Mouse (Mus musculus): ENCODE data around the gene Gm21887.
"Not testable (repeated sequence)": the region's sequence is repeated elsewhere in the genome, so short reads cannot be mapped to it uniquely, and the experiment has no call there.

Gene Gm21887

DNA sequence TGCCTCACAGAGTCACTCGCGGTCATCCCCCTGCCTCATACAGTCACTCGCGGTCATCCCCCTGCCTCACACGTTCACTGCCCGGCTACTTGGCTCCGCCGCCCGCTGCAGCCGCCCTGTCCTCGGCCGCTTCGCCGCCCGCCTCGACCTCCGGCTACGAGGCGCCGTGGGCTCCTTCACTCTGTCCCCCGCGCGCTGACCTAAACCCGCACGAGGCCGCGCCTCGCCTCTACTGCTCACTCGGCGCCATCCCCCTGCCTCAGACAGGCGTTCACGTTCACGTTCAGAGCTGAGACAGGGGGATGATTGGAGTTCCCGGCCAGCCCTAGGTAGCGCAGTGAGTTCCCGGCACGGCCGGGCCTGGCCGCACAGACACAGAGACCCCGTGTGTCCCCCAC, 12.0 kb upstream of the Gm21887 start:
- DNase-seq (ENCODE audit: low read depth, low spot score) = peak; percentile 65

DNA sequence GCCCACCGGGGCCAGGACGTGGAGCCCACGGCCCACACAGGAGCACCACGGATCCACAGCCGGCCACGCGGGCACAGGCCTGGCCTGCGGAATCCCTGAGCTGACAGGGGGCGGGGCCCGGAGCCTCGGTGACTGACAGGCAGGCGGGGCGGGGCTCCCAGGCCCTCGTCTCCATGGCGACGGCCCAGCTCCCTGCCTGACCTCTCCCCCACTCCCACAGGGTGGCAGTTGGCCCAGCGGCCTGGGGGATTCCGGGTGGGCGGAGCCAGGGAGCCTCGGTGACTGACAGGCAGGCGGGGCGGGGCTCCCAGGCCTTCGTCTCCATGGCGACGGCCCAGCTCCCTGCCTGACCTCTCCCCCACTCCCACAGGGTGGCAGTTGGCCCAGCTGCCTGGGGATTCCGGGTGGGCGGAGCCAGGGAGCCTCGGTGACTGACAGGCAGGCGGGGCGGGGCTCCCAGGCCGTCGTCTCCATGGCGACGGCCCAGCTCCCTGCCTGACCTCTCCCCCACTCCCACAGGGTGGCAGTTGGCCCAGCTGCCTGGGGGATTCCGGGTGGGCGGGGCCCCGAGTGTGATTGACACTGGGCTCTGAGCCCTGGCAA, 11.5 kb upstream of the Gm21887 start:
- DNase-seq (ENCODE audit: low read depth, low spot score) = peak; percentile 99

- not testable (repeated sequence) for DNase-seq (ENCODE audit: low read depth, low spot score)
These were observed 10.8 kb upstream of the Gm21887 start for GRCm38 (mm10) chrX:169998559-169999219.

DNA sequence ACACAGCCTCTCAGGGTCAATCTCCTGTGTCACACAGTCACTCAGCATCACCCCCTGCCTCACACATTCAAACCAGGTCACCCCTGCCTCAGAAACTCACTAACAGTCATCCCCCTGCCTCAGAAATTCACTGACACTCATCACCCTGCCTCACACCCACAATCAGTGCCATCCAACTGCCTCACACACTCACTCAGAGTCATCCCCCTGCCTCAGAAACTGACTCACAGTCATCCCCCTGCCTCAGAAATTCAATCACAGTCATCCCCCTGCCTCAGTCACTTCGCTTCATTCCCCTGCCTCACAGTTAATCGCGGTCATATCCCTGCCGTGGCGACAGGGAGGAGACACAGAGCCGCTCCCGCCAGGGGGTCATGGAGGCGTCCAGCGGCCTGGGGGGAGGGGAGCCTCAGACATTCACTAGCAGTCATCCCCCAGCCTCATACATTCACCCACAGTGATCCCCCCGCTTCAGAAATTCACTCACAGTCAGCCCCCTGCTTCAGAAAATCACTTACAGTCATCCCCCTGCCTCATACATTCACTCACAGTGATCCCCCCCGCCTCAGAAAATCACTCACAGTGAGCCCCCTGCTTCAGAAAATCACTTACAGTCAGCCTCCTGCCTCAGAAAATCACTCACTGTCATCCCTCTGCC, 10.1 kb upstream of the Gm21887 start:
- DNase-seq (ENCODE audit: low read depth, low spot score) = not testable (repeated sequence)

DNA sequence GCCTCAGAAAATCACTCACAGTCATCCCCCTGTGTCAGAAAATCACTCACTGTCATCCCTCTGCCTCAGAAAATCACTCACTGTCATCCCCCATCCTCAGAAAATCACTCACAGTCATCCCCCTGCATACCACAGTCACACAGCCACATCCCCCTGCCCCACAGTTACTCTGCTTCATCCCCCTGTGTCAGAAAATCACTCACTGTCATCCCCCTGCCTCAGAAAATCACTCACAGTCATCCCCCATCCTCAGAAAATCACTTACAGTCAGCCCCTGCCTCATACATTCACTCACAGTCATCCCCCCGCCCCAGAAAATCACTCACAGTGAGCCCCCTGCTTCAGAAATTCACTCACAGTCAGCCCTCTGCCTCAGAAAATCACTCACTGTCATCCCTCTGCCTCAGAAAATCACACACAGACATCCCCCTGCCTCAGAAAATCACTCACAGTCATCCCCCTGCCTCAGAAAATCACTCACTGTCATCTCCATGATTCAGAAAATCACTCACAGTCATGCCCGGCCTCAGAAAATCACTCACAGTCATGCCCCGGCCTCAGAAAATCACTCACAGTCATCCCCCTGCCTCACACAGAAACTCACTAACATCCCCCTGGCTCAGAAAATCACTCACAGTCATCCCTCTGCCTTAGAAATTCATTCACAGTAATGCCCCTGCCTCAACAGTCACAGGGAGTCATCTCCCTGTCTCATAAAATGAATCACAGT, 9.4 kb upstream of the Gm21887 start:
- not testable (repeated sequence) for DNase-seq (ENCODE audit: low read depth, low spot score)

- not testable (repeated sequence) for DNase-seq (ENCODE audit: low read depth, low spot score)
These were observed 8.6 kb upstream of the Gm21887 start for GRCm38 (mm10) chrX:170000642-170001387.

- not testable (repeated sequence) for DNase-seq (ENCODE audit: low read depth, low spot score)
These were observed 8.1 kb upstream of the Gm21887 start for GRCm38 (mm10) chrX:170001388-170001695.

DNA sequence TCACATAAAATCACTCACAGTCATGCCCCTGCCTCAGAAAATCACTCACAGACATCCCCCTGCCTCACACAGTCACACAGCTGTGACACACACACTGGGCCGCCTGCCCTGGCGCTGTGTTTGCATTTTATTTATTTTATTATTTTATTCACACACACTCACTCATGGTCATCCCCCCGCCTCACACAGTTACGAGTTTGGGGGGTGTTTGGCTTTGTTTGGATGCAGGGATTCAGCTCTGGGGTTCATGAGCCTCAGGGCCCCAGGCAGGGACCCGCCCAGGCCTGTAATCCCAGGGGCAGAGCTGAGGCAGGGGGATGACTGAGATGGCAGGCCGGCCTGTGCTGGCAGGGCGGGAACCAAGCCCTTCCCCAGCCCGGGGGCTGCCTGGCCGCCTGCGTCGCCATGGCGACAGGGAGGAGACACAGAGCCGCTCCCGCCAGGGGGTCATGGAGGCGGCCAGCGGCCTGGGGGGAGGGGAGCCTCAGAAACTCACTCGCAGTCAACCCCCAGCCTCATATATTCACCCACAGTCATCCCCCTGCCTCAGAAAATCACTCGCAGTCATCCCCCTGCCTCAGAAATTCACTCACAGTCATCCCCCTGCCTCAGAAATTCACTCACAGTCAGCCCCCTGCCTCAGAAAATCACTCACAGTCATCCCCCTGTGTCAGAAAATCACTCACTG, 6.8 kb upstream of the Gm21887 start:
- DNase-seq (ENCODE audit: low read depth, low spot score) = not testable (repeated sequence)

- DNase-seq (ENCODE audit: low read depth, low spot score) = not testable (repeated sequence)
These were observed 5.9 kb upstream of the Gm21887 start for GRCm38 (mm10) chrX:170003536-170003935.

- DNase-seq (ENCODE audit: low read depth, low spot score) = not testable (repeated sequence)
These were observed 5.2 kb upstream of the Gm21887 start for GRCm38 (mm10) chrX:170004236-170004635.

DNA sequence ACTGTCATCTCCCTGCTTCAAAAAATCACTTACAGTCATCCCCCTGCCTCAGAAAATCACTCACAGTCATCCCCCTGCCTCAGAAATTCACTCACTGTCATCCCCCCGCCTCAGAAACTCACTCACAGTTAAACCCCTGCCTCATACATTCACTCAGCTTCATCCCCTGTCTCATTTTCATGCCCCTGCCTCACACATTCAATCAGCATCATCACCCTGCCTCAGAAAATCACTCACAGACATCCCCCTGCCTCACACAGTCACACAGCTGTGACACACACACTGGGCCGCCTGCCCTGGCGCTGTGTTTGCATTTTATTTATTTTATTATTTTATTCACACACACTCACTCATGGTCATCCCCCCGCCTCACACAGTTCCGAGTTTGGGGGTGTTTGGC, 4.7 kb upstream of the Gm21887 start:
- not testable (repeated sequence) for DNase-seq (ENCODE audit: low read depth, low spot score)

GRCm38 (mm10) chrX:170005194-170005593, 4.3 kb upstream of the Gm21887 start:
- DNase-seq (ENCODE audit: low read depth, low spot score) = not testable (repeated sequence)

- DNase-seq (ENCODE audit: low read depth, low spot score) = not testable (repeated sequence)
These were observed 3.7 kb upstream of the Gm21887 start for GRCm38 (mm10) chrX:170005695-170006297.

GRCm38 (mm10) chrX:170006694-170007247, 2.7 kb upstream of the Gm21887 start:
- not testable (repeated sequence) for DNase-seq (ENCODE audit: low read depth, low spot score)

DNA sequence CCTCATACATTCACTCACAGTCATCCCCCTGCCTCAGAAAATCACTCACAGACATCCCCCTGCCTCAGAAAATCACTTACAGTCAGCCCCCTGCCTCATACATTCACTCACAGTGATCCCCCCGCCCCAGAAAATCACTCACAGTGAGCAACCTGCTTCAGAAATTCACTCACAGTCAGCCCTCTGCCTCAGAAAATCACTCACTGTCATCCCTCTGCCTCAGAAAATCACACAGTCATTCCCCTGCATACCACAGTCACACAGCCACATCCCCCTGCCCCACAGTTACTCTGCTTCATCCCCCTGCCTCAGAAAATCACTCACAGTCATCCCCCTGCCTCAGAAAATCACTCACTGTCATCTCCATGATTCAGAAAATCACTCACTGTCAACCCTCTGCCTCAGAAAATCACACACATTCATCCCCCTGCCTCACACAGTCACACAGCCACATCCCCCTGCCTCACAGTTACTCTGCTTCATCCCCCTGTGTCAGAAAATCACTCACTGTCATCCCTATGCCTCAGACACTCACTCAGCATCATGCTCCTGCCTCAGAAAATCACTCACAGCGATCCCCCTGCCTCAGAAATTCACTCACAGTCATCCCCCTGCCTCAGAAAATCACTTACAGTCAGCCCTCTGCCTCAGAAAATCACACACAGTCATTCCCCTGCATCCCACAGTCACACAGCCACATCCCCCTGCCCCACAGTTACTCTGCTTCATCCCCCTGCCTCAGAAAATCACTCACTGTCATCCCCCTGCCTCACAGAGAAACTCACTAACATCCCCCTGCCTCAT, 1.9 kb upstream of the Gm21887 start:
- DNase-seq (ENCODE audit: low read depth, low spot score) = not testable (repeated sequence)

GRCm38 (mm10) chrX:170008179-170008467, 1.3 kb upstream of the Gm21887 start:
- not testable (repeated sequence) for DNase-seq (ENCODE audit: low read depth, low spot score)

DNA sequence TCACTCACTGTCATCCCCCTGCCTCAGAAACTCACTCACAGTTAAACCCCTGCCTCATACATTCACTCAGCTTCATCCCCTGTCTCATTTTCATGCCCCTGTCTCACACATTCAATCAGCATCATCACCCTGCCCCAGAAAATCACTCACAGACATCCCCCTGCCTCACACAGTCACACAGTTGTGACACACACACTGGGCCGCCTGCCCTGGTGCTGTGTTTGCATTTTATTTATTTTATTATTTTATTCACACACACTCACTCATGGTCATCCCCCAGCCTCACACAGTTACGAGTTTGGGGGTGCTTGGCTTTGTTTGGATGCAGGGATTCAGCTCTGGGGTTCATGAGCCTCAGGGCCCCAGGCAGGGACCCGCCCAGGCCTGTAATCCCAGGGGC, 875 bp upstream of the Gm21887 start:
- DNase-seq (ENCODE audit: low read depth, low spot score) = not testable (repeated sequence)

DNA sequence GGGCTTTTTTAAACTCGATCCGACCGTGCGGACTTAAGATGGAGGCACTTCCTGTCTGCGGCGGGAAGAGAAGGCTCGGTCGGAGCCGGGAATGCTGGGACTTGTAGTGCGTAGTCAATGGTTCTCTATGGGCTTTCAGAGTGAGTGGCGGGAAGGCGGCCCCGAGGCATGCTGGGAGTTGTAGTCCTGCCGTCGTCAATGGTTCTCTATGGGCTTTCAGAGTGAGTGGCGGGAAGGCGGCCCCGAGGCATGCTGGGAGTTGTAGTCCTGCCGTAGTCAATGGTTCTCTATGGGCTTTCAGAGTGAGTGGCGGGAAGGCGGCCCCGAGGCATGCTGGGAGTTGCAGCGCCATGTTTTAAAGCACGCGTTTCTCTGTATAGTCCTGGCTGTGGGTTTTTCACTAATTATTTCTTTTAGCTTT, 352 bp downstream of the Gm21887 start:
- DNase-seq (ENCODE audit: low read depth, low spot score) = peak; percentile 100
